Mouse (Mus musculus) mouse embryonic stem cell (cell line): ENCODE data around the gene Fcgrt.
"Not testable (repeated sequence)": the region's sequence is repeated elsewhere in the genome, so short reads cannot be mapped to it uniquely, and the experiment has no call there.

Experiments used
- in situ Hi-C, 2 experiments: fragments of 300-500 bp; cut with MboI; formaldehyde crosslinking; loops; 1 replicate in 1 of 2; 3 replicates in 1 of 2; pipeline ENCODE4 v1.14.3; 2019 to 2020; ENCODE audit warnings: low sequenced_read_pairs in 2 of 2, low pct_unique_long_range_greater_than_20kb in 1 of 2, mixed read lengths in 1 of 2; ENCODE audit not compliant: unreplicated experiment in 1 of 2

Fcgrt gene

DNA sequence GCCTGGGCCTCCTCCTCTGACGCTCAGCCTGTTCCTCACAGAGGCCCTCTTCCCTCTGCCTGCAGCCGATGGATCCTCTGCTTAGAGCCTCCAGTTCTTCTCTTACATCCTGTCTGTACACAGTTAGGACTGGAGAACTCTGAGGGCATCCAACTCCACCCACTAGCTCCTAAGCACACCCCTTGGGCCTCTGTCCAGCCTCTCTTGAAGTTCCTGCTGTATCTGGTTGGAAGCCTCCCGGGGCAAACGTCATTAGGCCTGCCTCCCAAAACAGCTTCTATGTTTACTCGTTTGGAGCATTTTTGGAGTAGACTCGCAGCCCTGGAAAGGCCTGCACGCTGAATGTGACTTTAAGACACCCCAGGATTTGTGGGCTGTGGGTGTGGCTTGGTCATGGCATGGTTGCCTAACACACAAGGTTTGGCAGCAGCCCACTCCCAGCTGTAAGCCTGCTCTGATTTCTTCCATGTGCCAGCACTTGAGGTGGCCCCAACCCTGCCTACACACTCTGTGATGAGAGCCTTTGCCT is at the start of gene Fcgrt:
TSS of gene Fcgrt (minus strand) at position 200 of the 529 bp plus-strand sequence.
- in situ Hi-C loops: no loop called here

DNA sequence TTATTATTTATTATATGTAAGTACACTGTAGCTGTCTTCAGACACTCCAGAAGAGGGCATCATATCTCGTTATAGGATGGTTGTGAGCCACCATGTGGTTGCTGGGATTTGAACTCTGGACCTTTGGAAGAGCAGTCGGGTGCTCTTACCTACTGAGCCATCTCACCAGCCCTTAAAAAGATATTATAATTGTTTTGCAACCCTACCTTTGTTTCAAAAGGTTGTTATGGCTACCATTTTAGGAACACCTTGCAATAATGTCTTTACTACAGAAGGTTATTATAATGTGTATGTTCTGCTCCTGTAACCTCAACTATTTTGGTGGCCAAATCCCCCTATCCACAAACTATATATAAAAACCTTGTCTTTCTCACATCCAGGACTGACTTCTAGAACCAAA is 49.4 kb upstream of the Fcgrt start:
- in situ Hi-C loops: not testable (repeated sequence)

DNA sequence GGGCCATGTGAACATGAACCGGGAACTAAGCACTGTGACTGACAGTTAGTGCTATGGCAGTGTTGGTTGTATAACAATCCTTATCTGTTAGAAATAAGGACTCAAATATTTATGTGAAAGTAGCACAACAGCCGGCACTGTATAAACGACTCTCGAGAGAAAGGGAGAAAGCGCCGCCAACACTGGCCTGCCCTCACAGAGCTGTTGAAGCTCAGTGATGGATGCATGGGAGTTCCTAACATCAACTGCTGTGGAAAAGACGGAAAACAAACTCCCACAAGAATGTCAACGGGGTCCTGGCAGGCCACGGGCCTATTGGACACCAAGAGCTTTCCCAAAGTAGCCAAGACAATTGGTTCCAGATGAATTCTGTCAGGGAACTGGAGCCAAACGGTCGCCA is 47.7 kb upstream of the Fcgrt start:
- in situ Hi-C loops: no loop called here

DNA sequence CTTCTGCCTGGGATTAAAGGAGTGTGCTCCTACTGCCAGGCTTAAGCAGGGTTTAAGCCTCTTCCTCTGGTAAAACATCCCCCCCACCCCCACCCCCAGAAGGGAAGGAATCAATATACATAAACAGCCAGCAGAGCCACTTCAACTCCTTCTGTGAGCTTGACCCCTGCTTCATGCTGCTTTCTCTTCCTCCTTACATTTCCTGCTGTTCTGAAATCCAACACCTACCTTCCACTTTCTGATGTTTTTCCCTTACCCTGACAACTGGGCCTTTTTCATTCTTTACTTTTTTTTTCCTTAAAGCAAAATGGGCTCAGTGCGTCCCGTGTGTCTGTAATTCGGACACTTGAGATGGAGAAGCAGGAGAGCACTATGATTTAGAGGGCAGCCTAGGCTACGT is 46.7 kb upstream of the Fcgrt start:
- in situ Hi-C loops: no loop called here

DNA sequence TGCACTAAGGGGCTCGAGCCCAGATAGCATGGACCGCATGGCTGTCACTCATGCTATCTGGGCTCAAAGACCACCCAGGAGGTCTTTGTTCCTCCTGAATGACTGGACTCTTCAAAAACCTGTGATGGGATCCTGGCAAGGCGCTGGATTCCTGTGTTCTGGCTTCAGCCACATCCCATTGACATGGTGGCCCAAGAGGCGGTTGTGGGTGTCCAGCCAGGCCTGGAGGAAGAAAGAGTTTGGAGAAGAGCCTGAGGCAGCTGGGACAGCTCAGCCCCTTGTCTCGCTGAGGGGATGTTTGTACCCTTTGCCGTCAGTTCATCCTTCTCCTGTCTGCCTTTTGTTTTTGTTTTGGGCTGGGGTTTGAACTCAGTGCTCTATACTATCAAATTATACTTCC is 45.9 kb upstream of the Fcgrt start:
- in situ Hi-C loops: no loop called here

DNA sequence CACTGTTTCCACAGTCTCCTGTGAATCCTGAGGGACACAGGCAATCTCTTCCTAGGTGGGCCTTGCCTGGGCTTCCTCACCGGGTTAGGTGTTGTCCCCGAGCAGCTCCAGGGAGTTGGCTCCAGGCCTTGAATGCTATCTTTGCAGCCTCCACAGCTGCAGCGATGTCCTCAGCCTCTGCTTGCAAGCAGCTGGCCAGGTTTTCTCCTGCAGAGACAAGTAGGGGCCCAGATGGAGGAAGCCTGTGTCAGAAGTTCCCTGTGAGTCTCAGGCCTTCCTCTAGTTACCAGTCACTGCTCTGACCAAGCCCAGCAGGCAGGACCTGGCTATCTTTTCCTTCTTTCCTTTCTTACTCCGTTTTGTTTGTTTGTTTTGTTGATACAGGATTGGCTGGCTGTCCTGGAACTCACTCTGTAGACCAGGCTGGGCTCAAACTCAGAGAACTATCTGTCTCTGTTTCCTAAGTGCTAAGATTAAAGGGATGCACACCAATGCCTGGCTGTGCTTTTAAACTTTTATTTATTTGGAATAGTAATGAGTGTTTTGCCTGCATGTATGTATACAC is 45.0 kb upstream of the Fcgrt start:
- in situ Hi-C loops: no loop called here

DNA sequence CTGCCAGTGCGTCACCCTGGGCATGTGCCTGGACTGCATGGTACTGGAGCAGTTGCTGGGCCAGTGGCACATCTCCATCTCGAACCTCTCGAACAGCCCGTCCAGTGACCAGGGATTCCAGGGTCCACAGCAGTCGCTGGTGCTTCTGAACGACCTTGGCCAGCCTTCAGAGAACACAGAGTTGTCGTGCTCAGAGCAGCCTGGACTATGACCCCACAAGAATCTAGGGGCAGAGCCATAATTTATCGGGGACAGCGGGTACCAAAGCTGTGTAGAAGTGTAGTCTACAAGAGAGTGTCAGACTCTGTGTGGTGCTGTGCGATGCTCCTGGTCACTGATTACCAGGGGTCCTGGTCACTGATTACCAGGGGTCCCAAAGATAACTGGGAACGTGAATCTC is 44.2 kb upstream of the Fcgrt start:
- in situ Hi-C loops: no loop called here

DNA sequence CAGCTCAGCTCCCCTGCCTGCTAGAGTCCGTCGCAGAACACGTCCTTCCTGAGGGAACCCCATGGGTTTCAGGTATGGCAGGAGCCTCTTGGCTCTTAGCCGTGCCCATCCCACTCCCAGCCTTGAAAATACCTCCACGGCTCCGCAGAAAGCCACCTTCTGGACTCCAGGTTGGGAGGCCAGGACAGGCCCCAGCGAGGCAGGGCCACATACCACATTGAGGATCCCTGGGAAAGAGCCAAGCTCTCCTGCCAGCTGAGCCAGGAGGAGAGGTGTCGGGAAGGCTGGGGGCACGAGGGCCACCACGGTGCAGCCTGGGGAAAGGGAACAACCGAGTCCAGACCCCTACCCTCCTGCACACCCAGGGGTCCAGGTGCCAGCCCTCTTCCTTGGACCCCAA is 43.6 kb upstream of the Fcgrt start:
- in situ Hi-C loops: no loop called here

DNA sequence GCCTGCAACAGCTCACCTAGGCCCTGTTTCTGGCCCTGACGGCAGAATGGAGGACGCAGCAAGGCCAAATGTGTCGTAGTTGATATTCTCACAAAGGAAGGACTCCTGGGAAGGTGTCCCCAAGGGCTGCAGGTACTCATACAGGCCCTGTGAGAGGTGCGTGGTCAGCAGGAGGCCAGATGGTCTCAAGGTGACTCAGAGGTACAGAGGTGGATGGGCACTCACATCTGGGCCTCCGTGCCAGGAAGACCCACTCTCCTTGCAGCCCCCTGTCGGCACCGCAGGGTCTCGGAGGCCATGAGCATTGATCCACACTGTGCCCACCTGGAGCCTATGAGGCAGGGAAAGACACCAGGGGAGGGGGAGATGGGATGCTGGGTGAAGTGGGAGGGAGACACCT is 41.8 kb upstream of the Fcgrt start:
- in situ Hi-C loops: no loop called here

DNA sequence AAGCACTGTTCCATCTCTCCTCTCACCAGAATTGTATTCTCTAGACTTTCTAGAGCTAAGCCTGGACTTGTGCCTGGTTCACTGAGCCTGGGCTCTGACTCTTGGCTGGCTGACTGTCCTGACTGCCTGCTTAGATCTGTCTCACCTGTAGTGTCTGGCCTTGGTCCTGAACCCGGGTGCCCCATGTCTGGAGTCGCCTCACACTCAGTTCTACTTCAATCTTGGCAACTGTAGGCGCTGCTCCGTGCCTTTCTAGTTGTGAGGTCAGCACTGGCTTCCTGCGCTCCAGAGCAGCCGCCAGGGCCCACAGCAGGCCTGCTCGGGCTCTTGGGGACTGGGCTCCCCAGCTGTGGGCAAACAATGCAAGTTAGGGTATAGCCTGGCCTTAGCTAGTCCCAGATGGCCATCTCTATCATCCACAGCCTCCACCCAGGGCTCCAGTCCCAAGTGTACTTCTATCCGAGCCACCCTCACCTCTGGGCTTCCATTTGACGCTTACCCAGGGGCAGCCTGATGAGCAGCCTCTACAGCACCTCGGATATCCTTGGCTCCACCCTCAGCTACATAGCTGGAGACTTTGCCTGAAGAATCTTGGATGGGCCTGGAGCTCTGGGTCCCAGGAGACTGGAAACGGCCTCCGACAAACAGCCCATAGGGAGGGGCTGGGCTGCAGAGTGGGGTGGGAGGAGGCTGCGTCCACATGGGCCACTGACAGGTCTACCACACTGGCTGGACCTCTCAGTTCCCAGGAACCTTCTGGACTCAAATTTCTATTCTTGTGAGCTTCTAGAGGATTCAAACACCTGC is 40.9 kb upstream of the Fcgrt start:
- in situ Hi-C loops: no loop called here

DNA sequence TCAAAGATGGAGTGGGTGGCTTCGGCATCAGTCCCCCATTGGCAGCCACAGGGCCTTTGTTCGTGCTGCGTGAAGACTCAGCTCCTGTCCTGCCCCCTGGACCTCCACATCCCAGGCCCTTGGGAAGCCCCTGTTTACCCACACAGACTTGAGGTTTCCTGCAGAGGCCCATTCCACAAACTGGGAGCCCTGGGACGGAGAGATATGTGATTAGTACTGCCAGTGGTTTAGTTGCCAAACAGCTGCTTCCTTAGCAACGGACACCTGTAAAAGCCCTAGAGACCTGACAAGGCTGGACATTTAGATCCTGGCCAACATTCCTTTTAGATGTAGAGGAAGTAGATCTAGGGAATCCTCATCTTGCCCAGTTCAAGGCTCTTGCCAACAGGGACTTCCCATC is 38.3 kb upstream of the Fcgrt start:
- in situ Hi-C loops: no loop called here

DNA sequence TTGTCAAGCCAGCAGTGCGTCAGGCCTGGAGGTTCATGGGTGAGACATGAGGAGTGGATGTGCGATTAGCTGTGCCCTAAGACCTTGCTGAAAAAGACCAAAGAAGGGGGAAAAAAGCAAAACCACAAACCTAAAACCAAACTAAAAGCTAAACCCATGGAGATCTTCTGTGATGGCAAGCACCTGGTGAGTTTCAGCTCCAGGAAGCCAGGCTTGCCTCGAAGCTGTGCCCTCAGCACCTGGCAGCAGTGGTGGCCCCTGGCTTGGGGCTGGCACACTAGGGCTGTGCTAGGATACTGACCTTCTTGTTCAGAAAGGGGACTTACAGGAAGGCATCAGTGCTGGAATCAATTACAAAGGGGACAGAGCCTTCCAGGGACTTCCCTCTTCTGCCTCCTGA is 37.7 kb upstream of the Fcgrt start:
- in situ Hi-C loops: no loop called here

DNA sequence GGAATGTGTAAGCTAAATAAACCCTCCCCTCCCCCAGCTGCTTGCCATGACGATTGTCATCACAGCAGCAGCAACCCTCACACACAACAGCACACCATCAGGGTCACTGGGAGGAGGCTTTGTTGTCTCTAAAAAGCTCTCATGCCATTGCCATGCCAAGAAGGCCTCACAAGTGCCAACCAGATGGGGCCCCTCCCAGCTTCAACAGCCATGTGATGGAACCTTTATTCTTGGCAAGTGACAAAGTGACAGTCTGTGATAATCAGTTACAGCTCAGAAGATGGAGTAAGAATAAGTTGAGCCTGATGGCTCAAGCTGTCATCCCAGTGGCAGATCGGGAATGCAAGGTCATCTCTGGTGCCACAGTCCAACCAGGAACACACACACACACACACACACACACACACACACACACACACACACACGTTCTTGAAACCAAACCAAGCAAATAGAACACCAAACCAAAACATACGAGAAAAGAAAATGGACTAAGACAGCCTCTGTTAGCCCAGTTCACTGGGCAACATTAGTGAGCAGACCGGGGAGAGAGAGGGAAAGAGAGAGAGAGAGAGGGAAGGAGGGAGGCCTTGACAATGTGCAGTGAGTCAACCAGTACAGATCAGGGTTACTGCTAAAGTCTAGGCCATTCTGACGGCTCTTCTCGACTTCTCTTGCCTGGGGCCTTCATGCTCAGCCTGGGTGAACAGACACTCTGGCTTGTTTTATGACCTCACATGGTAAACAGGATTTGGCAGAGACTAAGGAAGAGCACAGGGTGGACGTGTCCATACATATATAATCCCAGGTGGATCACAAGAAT is 36.5 kb upstream of the Fcgrt start:
- in situ Hi-C loops: no loop called here

DNA sequence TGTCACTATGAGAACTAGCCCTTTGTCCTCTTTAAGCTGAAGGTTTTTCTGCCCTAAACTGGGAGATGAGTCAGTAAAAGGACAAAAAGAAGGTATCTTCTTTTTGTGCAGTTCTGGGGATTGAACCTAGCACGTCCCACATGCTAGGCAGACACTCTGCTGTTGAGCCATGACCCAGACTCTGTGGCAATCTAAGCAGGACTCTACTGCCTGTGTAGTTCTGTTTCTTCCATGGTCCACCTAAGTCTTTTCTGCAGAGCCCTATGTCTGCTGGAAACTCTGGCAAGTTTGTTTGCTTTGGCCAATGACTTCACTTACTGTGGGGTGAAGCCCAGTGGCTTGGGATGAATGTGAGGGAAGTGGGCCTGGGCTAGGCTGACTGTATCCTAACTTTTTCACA is 34.8 kb upstream of the Fcgrt start:
- in situ Hi-C loops: no loop called here

DNA sequence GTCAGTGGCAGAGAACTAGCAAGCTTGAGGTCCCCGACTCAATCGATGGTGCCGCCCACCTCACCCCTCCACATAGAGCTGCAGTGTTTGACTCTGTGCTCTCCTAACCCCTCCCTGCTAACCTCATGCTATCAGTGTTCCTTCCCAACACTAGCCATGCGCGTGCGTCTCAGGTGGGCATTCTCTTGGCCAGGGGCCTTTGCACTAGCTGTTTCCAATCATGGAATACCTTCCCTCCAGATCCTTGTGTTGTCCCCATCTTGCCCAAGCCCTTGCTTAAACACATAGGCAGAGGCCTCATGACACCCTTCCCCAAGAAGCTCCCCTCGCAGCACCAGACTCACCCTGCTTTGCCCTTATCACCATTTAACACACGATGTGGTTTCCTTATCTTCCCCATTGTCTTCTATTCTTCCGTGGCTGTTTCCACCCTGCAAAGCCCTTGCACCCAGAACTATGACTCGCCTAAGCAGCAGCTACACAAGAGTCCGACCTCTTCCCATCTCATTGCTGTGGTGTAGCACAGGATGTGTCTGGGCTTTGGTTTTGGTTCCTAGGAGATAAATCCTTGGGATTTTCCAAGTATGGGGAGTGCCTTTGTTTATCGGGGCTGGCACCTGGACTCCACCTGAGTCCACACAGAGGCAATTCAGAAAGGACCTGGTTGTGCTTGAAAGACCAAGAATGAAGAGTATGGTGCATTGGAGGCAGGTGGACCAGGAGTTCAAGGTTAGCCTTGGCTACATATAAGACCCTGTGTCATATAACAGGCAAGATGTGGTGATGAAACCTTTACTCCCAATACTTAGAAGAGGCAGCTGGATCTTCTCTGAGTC is 33.7 kb upstream of the Fcgrt start:
- in situ Hi-C loops: no loop called here

DNA sequence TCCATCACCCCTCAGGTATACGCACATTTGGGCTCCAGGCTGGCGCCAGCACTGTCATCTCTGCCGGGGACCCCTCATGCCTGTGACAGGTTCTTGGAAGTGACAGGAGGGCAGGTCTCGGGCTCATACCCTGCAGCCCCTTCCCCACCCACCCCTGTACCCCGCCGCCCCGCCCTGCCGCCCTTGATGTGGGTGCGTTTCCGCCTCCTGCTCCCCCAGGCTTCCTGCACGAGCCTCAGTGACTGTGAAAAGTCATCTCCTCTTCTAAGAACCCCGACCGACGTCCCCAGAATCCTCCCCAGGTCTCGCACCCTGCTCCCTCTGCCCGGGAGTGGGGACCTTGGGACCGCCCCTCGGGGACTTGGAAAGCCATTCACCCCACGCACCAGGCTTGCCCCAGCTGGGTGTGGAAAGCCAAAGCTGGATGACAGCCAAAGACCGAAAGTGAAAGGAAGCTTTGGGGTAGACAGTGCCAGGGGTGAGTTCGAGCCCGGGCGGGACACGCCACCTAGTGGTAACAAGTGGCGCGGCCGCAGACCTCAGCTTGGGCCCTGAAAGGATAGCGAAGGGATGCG is 32.4 kb upstream of the Fcgrt start, which contains the start of the genes Gm45713 and Flt3l:
TSS of gene Gm45713 (minus strand) at position 239 of the 575 bp plus-strand sequence.
TSS of gene Flt3l (minus strand) at position 440 of the 575 bp plus-strand sequence.
- in situ Hi-C loops: no loop called here

DNA sequence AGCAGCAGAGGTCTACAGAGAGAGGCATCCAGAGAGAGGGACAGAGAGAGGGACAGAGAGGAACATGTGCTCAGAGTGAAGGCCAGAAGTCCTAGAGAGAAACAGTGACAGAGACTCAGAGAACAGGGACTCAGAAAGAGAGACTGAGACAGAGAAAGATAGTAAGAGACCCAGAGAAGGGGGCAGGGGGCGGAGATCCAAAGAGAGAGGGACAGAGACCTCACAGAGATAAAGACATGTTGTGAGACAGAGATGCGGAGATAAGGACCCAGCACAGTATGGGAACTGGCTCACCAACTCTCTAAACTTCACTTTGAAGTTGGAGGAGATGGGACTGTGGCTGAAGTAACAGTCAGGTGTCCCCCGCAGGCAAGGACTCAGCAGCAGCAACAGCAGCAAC is 31.7 kb upstream of the Fcgrt start:
- in situ Hi-C loops: no loop called here

DNA sequence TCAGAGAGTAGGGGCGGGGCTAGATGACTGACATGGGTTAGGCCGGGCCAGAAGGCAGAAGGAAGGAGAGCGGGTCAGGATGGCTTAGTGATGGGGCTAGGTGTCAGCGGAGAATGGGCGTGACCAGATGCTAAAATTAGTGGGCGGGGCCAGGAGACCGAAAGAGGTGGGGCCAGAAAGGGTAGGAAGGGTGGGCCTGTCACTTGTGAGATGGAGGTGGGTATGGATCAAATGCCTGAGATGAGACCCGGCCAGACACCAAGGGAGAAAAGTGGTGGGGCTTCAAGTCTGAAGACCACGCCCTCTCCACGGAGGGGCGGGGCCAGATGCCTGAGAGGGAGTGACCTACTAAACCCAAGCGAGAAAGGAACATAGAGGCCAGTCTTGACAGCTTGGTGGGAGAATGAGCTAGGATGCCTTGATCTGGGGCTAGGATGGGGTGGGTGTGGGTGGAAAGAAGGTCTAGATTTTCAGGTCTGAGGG is 30.9 kb upstream of the Fcgrt start:
- in situ Hi-C loops: no loop called here
